Mouse (Mus musculus) gastrocnemius, postnatal 36 days (tissue): ENCODE data around the gene Adcyap1r1. TPM values are rescaled to one million over a fixed set of nuclear protein-coding genes. Genes with fewer than 3 reads are reported as not detected.

Source experiments
- DNase-seq, 2 experiments: peaks; one replicate each; pipeline ENCODE4 v3.0.0; 2022
- intact Hi-C: fragments of 180-260 bp; cut with DNase I; formaldehyde crosslinking; loops from one replicate; pipeline ENCODE4 v1.15.1; 2025
- total RNA-seq, 2 experiments: library from RNA; stranded (reverse); gene quantifications; 2 replicates each; pipeline ENCODE4 v1.2.3; 2021

The Adcyap1r1 gene
- total RNA-seq, 2 experiments from 2014 or later: 0.86 to 1.6 TPM

GRCm38 (mm10) chr6:55444721-55445120, 7.1 kb upstream of the Adcyap1r1 start:
- no peak for DNase-seq
- intact Hi-C loops: no loop called here

- intact Hi-C loops: no loop called here
- no peak for DNase-seq
These were observed 3.6 kb upstream of the Adcyap1r1 start for GRCm38 (mm10) chr6:55448199-55448598.

GRCm38 (mm10) chr6:55448976-55449678, 2.7 kb upstream of the Adcyap1r1 start:
- intact Hi-C loops: no loop called here
- DNase-seq: no peak

GRCm38 (mm10) chr6:55452381-55452780, 603 bp downstream of the Adcyap1r1 start:
- no peak for DNase-seq
- intact Hi-C loops: no loop called here

- intact Hi-C loops: no loop called here
- no peak for DNase-seq
These were observed 1.8 kb downstream of the Adcyap1r1 start for GRCm38 (mm10) chr6:55453548-55453947.

GRCm38 (mm10) chr6:55455641-55456040, 3.9 kb downstream of the Adcyap1r1 start:
- intact Hi-C loops: no loop called here
- no peak for DNase-seq

GRCm38 (mm10) chr6:55457727-55458126, 5.9 kb downstream of the Adcyap1r1 start:
- no peak for DNase-seq
- intact Hi-C loops: no loop called here

- intact Hi-C loops: no loop called here
- DNase-seq: no peak
These were observed 6.4 kb downstream of the Adcyap1r1 start for GRCm38 (mm10) chr6:55458156-55458555.

- DNase-seq: no peak
- intact Hi-C loops: loop anchor here (5.0 kb wide), 1 partner anchor 67 kb away; no protein-coding TSS in a partner anchor
These were observed 8.0 kb downstream of the Adcyap1r1 start for GRCm38 (mm10) chr6:55459545-55460397.

GRCm38 (mm10) chr6:55461141-55461540, 9.4 kb downstream of the Adcyap1r1 start:
- no peak for DNase-seq
- intact Hi-C loops: loop anchor here (1.0 to 5.0 kb wide), 2 partner anchors 44 to 69 kb away; no protein-coding TSS in a partner anchor

- DNase-seq: no peak
- intact Hi-C loops: loop anchor here (1.0 to 5.0 kb wide), 2 partner anchors 44 to 69 kb away; no protein-coding TSS in a partner anchor
These were observed 9.9 kb downstream of the Adcyap1r1 start for GRCm38 (mm10) chr6:55461678-55462077.

GRCm38 (mm10) chr6:55462394-55462793, 10.6 kb downstream of the Adcyap1r1 start:
- intact Hi-C loops: loop anchor here (5.0 kb wide), 1 partner anchor 70 kb away; no protein-coding TSS in a partner anchor
- DNase-seq: no peak

- intact Hi-C loops: loop anchor here (5.0 kb wide), 1 partner anchor 72 kb away; no protein-coding TSS in a partner anchor
- DNase-seq: no peak
These were observed 12.2 kb downstream of the Adcyap1r1 start for GRCm38 (mm10) chr6:55463966-55464365.

- intact Hi-C loops: no loop called here
- DNase-seq: peak; percentile 66 to 77
These were observed 13.5 kb downstream of the Adcyap1r1 start for GRCm38 (mm10) chr6:55465311-55465710.

GRCm38 (mm10) chr6:55466301-55466761, 14.6 kb downstream of the Adcyap1r1 start:
- no peak for DNase-seq
- intact Hi-C loops: no loop called here

- DNase-seq: no peak
- intact Hi-C loops: no loop called here
These were observed 18.9 kb downstream of the Adcyap1r1 start for GRCm38 (mm10) chr6:55470691-55471090.

- intact Hi-C loops: no loop called here
These were observed 20.6 kb downstream of the Adcyap1r1 start for GRCm38 (mm10) chr6:55472381-55472780.

GRCm38 (mm10) chr6:55480988-55481387, 29.2 kb downstream of the Adcyap1r1 start:
- intact Hi-C loops: no loop called here
- no peak for DNase-seq

More at GRCm38 (mm10) chr6:55472381-55472780, 20.6 kb downstream of the Adcyap1r1 start:
- no peak for DNase-seq

- intact Hi-C loops: no loop called here
- DNase-seq: no peak
These were observed 30.7 kb downstream of the Adcyap1r1 start for GRCm38 (mm10) chr6:55482471-55482870.

- intact Hi-C loops: no loop called here
- no peak for DNase-seq
These were observed 31.6 kb downstream of the Adcyap1r1 start for GRCm38 (mm10) chr6:55483360-55483759.

GRCm38 (mm10) chr6:55484224-55484623, 32.4 kb downstream of the Adcyap1r1 start:
- intact Hi-C loops: no loop called here
- DNase-seq: no peak
